Mouse (Mus musculus): ENCODE measurements at regions not wholly inside any gene's neighbourhood (a gene's known extent, or its start where the extent isn't known, plus 50 kb on each side); places are given as distances from the start of the nearest gene placed in this dataset.

DNA sequence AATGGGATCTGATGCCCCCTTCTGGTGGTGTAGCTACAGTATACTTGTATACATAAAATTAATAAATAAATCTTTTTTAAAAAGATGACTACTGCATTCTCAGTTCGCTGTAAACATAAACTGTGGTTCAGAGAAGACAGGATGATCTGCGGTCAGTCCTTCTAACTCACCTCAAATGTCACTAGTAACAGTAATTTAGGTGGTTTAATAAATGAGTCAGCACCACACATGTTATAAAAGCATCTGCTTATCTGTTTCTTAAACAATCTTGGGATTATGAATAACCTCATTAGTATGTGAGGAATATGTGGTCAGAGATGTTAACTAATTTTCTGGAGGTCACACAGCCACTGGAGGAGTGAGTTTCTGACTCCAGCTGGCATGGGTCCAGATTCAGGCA, 385.2 kb upstream of the Nrp1 start:
- TF ChIP-seq CTCF (IDR thresholded peaks at IDR 0.05; ENCODE audit: borderline replicate concordance, extremely low read depth, insufficient read depth, insufficient read length) (no peak), POLR2A (IDR thresholded peaks at IDR 0.05; ENCODE audit: borderline replicate concordance, extremely low read depth, insufficient read depth, insufficient read length, poor library complexity, severe bottlenecking) (no peak)

Measured in brain, embryonic 14.5 days (tissue).